Comparison of ENCODE assay signal across 27 mouse cellular contexts in the genomic region with DNA sequence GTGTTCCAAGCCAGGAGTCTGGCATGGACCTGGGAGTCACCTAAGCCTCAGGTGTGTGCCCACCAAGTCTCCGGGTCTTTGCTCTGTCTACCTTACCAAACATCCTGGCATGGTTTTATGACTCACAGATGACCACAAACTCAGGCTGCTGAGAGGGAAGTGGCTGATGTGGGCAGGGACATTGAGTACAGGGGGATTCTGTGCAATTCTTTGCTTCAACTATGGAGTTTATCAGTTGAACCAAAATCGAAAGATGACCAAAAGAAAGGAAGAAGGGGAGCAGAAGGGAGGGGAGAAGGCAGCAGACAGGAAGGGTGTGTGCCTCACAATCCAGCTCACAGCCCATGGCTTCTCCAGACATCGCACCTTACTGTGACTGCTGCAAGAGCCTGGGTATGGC.
"Had no signal": no experiment of that assay in that cellular context is flagged by ENCODE, and none has a peak within 500 bp of the region (broad histone marks: within the 10 kb centered on the region; RNA-seq: fewer than 3 reads in every experiment).

No protein-coding gene starts in this region.

- DNase-seq: cerebellum, adult 8-10 months; cerebellum, adult 9-10 months; cerebellum, adult 9-11 months; cerebellum, postnatal 10 days; cerebellum, postnatal 14 days; cerebellum, postnatal 25 days; cerebellum, postnatal 36 days; embryo, embryonic 11 days; forebrain, postnatal 0 days; gastrocnemius, adult 2 months; gastrocnemius, postnatal 10 days; gastrocnemius, postnatal 14 days; gastrocnemius, postnatal 25 days; gastrocnemius, postnatal 36 days; heart, adult 11 months; heart, adult 18-20 months; heart, adult 2 months had no signal

- H3K36me3 ChIP-seq: embryonic facial prominence, embryonic 12.5 days; embryonic facial prominence, embryonic 13.5 days; embryonic facial prominence, embryonic 15.5 days; forebrain, embryonic 10.5 days; forebrain, embryonic 12.5 days; forebrain, embryonic 15.5 days had no signal

- H3K4me3 ChIP-seq: embryonic facial prominence, embryonic 12.5 days; embryonic facial prominence, embryonic 13.5 days; embryonic facial prominence, embryonic 15.5 days; erythroblast, embryonic 14.5 days; forebrain, embryonic 10.5 days; forebrain, embryonic 12.5 days; forebrain, embryonic 13.5 days; forebrain, embryonic 15.5 days; gastrocnemius, adult 2 months; heart, adult 2 months had no signal

- ATAC-seq: forebrain, embryonic 13.5 days; forebrain, embryonic 14.5 days; forebrain, embryonic 15.5 days; forebrain, embryonic 16.5 days; forebrain, postnatal 0 days had no signal

- H3K9me3 ChIP-seq: embryonic facial prominence, embryonic 12.5 days; embryonic facial prominence, embryonic 13.5 days; embryonic facial prominence, embryonic 15.5 days; forebrain, embryonic 10.5 days; forebrain, embryonic 12.5 days; forebrain, embryonic 13.5 days; forebrain, embryonic 15.5 days had no signal

- H3K27ac ChIP-seq: embryonic facial prominence, embryonic 12.5 days; embryonic facial prominence, embryonic 13.5 days; embryonic facial prominence, embryonic 15.5 days; forebrain, embryonic 10.5 days; forebrain, embryonic 12.5 days; forebrain, embryonic 13.5 days; forebrain, embryonic 15.5 days; gastrocnemius, adult 2 months; heart, adult 2 months had no signal

- H3K4me1 ChIP-seq: embryonic facial prominence, embryonic 12.5 days; embryonic facial prominence, embryonic 15.5 days; forebrain, embryonic 12.5 days; forebrain, embryonic 13.5 days; forebrain, embryonic 15.5 days had no signal

- H3K27me3 ChIP-seq: embryonic facial prominence, embryonic 12.5 days; embryonic facial prominence, embryonic 13.5 days; embryonic facial prominence, embryonic 15.5 days; forebrain, embryonic 12.5 days; forebrain, embryonic 13.5 days; forebrain, embryonic 15.5 days had no signal
